Mouse (Mus musculus) embryo, embryonic 10.5 days (tissue): ENCODE measurements around the gene Mrnip.

Experiments used
- DNase-seq: peaks from one replicate; pipeline ENCODE4 v3.0.0-alpha.2; 2015; ENCODE audit warnings: low spot score

The Mrnip gene

DNA sequence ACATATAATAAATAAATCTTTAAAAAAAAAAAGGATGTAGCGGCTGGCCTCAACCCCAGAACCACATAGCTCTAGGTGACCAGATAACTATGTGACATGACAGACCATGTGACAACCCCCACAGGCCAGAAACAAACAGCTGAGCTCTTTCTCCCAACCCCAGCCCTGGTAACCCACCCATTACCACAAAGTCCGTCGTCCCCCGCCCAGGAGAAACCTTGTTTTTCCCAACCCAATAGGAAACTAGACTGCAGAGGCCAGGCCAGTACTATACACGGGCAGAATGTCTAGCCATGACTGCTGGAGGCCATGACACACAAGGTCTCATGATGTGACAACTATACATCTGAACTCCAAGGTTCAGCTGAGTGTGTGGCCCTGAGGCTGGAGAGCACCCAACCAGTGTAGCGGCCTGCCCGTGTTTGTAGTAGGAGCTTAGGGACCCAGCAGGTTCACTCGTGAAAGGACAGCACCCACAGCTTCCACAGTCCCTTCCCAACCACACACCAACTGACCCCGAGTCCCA, 29.1 kb downstream of the Mrnip start:
- no peak for DNase-seq

GRCm38 (mm10) chr11:50205434-50205833, 31.2 kb downstream of the Mrnip start:
- no peak for DNase-seq

DNA sequence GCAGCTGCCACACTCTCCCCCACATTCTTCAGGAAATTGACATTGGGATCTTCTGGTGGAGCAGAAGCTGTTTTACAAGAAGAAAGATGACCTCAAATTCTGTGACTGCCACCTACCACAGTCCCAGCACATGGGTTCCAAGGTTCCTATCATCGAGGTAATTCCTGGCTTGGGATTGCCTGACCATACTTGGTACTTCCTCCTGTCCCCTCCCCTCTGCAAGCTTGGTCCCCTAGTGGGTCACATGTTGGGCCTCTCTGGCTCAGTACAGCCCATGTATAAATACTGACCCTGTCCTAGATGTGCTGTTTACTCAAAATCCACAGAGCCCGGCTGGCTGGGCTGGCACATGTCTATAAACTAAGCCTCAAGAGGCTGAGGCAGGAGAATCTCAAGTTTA, 31.8 kb downstream of the Mrnip start:
- no peak for DNase-seq

DNA sequence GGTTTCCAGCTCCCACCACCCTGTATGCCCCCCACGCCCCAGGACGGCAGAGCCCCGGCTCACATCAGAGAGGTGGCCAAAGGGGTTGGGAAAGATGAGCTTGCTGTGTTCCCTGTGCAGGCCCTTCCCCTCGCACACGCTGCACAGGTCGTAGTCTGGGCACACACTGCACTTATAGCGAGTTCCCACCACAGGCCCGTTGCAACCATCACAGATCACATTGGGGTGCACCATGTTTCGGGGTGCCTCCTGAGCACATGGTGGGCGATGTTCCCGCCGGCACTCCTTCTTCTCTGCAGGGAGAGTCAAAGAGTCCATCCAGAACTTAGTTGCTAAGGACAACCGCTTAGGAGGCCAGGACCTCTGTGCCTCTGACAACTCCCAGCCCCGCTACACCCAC, 33.1 kb downstream of the Mrnip start:
- no peak for DNase-seq

DNA sequence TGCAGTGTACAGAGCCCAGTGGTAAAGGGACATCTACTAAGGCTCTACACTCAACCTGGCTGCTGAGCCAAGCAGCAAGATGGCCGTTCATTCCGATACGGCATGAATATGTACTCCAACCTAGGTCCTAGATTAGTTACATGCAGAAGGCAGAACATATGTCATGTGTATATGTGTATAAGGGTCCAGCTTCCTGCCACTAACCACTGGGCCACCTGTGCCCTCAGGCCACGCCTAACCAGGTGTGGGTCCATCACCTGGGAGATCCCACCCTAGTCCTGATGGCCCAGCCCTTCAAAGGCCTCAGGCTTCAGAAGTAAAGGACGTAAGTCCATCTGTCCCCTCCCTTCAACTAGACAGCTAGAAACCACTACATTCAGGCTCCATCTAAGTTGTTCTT, 33.8 kb downstream of the Mrnip start:
- no peak for DNase-seq

DNA sequence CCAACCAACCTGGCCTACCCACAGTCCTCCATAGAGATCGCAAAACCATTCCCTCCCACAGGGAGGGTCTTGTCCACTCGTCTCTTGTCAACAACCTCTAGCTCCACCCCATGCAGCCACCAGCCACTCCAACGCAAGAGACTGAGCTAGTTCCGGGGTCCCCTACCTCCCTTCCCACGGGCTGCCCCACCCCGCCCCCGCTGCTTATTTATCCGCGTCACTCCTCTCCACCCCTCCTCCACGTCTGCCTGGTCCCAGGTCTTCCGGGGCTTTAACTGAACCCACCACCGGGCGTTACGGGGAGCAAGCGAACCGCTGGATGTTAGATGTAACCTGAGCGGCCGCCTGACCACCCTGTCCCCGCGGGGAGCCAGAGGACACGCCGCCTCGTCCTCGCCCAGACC, 35.9 kb downstream of the Mrnip start:
- peak; percentile 94 for DNase-seq

GRCm38 (mm10) chr11:50210505-50211151, 36.4 kb downstream of the Mrnip start, which contains the start of the genes Sqstm1 and Mgat4b:
Gene Sqstm1, minus strand, starts transcription at chr11:50210827.
Gene Mgat4b, plus strand, starts transcription at chr11:50210890.
- DNase-seq = peak; percentile 87

GRCm38 (mm10) chr11:50211322-50212059, 37.2 kb downstream of the Mrnip start:
- no peak for DNase-seq

- no peak for DNase-seq
Measured at GRCm38 (mm10) chr11:50212060-50212739, 38.0 kb downstream of the Mrnip start.

DNA sequence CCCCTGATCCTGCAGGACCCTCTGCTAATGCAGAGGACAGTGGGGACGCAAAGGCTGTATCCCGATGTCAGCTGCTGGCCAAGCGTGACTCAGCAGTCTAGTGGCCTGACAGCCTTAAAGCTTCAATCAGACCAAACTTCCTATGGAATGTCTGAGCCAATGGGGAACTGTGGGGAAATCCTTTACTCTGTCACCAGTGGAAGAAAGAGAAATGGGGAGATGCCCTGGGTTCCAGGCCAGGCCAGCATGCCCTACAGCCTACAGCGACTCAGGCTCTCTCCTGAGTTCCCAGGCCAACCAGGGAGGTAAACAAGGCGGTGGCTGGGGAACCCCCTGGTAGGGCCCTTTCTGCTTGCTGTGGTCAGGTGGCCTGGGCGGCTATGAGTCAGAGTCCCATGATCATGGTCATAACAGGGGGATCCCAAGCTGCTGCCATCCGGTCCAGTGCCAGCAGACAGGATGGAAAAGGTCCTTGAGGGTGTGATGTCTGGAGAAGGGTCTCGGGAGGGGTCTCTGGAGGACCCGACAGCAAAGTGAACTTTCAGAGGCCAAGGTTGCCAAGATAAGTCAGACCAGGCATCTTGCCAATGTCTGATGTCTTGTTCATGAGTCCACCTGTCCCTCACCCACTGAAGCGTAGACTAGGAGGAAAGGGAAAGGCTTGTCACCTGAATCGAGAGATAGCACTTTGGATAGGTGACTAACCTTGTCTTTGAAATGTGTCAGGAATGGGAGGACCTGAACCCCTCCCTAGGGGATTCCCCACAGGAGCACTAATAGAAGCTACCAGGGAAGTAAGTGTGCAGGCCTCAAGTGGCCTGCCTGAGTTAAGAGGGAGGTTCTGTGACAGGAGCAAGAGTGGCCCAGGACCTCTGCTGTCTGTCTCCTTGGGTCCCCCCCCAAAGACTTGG, 38.9 kb downstream of the Mrnip start:
- DNase-seq = no peak

DNA sequence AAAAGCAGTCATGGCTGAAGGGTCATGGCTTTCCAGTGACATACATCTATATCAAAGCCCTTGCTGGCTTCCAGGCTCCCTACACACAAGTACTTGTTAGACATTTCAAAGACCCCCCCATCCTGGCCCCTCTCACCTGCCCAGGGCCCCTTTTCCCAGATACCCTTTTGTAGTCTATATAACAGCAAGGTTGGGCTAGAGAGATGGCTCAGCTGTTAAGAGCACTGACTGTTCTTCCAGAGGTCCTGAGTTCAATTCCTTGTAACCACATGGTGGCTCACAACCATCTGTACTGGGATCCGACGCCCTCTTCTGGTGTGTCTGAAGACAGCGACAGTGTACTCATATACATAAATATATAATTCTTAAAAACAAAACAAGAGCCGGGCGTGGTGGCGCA, 40.4 kb downstream of the Mrnip start:
- no peak for DNase-seq

DNA sequence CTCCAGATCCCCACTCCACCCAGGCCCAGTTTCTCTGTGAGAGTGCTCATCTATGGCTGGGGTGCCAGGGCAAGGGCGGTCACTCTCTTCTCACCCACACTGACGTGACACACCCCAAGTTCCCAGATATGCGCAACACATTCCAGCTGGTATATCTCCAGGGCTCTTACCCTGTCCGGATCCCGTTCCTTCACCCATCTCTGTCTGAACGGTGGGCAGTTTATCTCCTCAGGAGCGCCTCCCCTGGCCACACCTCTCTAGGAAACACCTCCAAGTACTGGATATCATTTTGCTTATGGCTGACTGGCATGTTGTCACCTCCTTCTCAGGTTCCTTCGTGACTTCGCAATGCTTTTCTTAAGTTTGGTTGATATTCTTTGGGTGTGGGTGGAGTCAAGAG, 41.4 kb downstream of the Mrnip start:
- DNase-seq = peak; percentile 14

GRCm38 (mm10) chr11:50216724-50217366, 42.6 kb downstream of the Mrnip start:
- no peak for DNase-seq

GRCm38 (mm10) chr11:50217811-50218210, 43.6 kb downstream of the Mrnip start:
- no peak for DNase-seq

DNA sequence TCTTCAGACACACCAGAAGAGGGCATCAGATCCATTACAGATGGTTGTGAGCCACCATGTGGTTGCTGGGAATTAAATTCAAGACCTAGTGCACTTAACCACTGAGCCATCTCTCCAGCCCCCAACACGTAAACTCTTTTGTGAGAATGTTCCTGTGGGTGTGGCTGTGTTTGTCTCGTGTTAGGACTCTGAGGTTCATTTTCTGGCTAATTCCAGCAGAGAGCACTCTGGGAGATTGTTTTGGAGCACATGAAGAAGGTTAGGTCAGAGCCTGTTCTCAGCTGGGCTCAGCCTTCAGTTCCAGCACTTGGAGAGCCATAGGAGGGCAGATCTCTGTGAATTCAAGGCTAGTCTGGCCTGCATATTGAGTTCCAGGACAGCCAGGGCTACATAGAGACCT, 45.6 kb downstream of the Mrnip start:
- DNase-seq = no peak

DNA sequence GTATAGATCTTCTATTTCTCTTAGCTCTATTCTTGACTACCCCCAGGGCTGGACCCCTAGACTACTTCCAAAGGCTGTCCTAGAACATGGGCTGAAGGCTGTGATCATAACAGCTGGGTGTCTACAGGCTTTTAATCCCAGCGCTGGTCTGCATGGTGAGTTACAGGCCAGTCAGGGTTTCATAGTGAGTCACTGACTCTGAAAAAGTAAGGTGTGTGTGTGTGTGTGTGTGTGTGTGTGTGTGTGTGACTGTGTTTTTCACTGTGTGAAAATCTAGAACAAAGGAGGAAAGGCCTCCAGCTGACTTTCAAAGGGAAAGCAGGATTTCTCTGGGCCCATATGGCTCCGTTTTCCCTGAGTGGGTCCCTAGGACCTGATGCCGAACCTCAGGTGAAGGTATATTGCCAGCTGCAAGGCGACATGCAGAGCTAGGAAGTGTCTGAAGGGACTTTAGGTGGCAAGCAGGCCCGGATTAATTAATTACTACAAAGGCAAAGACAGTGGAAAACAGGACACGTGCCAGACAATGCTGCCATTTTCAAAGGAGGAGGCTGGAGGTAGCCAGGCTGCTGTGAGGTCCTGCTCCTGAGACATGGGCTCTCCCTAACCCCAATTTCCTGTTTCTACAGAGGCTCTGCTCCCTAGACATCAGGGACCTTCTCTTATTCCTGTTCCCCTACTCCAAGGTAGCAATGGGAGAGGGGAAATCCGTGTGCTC, 48.5 kb downstream of the Mrnip start:
- DNase-seq = no peak

DNA sequence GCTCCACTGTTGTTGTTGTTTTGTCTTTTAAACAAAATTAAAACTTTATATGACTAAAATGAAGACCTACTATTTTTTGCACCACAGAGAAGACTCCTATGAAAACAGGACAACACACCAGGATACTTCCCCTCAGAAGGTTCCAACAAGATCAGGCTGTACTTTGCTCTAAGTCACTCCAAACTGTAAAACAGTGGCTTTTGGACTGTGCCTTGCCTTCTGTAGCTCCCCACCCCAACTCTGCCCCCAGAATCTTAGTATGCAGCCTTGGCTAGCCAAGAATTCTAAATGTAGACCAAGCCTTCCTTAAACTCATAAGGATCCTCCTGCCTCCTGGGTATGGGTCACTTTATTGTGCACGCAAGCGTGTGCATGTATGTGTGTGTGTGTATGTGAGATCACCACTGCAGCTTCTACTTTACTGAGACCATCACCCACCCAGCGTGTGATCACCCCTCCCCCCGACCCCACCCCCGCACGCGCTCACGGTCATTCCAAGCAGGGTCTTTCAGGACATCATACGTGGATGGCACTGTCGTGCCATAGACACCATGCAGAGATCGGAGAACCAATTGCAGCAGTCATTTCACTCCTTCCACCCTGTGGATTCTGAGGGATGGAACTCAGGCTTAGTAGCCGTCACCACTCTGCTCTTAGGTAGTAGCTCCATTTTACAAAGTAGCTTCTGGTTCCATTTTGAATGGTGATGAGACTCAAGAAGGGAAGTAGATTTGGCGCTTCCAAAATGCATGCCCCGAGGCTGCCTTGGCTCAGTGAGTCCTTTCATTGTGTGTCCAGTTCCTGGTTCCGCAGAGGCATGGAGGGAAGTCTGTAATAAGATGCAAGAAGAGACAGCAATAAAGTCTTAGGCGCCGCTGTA, 49.8 kb downstream of the Mrnip start:
- DNase-seq = peak; percentile 66

GRCm38 (mm10) chr11:50224671-50225530, 50.7 kb downstream of the Mrnip start:
- peak; percentile 87 for DNase-seq
